Mouse (Mus musculus) neural tube, embryonic 13.5 days (tissue): ENCODE data around the gene Pm20d1. TPM values are rescaled to one million over a fixed set of nuclear protein-coding genes. Genes with fewer than 3 reads are reported as not detected.

Experiments used
- polyA plus RNA-seq: library from polyadenylated mRNA; unstranded; fragments of >200 nt; fragmentation: Nextera tagmentation; extraction: Ambion mirVana; gene quantifications from 2 replicates; pipeline ENCODE4 v1.2.1, GENCODE M21; 2015

Gene Pm20d1
- polyA plus RNA-seq, 1 experiment from 2014 or later = 0.14 TPM

Other genes with a start within 250 kb of the Pm20d1 start
- not detected in 2 replicates for gene Avpr1b, start 198.1 kb upstream of the Pm20d1 start, polyA plus RNA-seq
- not detected in 2 replicates for gene Ctse, start 159.1 kb upstream of the Pm20d1 start, polyA plus RNA-seq
- 0.36 and 1.8 TPM in 2 replicates for gene Rab7b, start 108.7 kb upstream of the Pm20d1 start, polyA plus RNA-seq
- not detected in 2 replicates for gene Slc26a9, start 53.4 kb upstream of the Pm20d1 start, polyA plus RNA-seq
- 13.0 and 13.9 TPM in 2 replicates for gene Slc41a1, start 30.1 kb downstream of the Pm20d1 start, polyA plus RNA-seq
- 10.5 and 11.4 TPM in 2 replicates for gene Rab29, start 69.8 kb downstream of the Pm20d1 start, polyA plus RNA-seq
- 52.3 and 57.8 TPM in 2 replicates for gene Nucks1, start 113.2 kb downstream of the Pm20d1 start, polyA plus RNA-seq
- gene Slc45a3, start 165.6 kb downstream of the Pm20d1 start, polyA plus RNA-seq = 4.7 and 5.9 TPM in 2 replicates
- gene Elk4, start 210.2 kb downstream of the Pm20d1 start, polyA plus RNA-seq = 13.1 and 14.2 TPM in 2 replicates